Mouse (Mus musculus): ENCODE data around the gene Gas2l1. TPM values are rescaled to one million over a fixed set of nuclear protein-coding genes. Genes with fewer than 3 reads are reported as not detected.

Gene Gas2l1
- polyA plus RNA-seq, 1 experiment from 2014 or later: 22.8 TPM

GRCm38 (mm10) chr11:5052200-5052854 lies 12.8 kb downstream of the Gas2l1 start:
- H3K9ac ChIP-seq (ENCODE audit: low read depth, low read length): no peak overlapping the region
- H3K36me3 ChIP-seq (ENCODE audit: control insufficient read depth, insufficient read depth): no peaks in the 10 kb centered on the region
- H3K4me3 ChIP-seq (ENCODE audit: low read depth, low read length): no peak overlapping the region
- no peaks in the 10 kb centered on the region for H3K9me3 ChIP-seq (ENCODE audit: control insufficient read depth)
- TF ChIP-seq CTCF (IDR thresholded peaks at IDR 0.05; ENCODE audit: low read depth): no peak
- H3K4me2 ChIP-seq (replicated peaks; ENCODE audit: low read depth): no peak overlapping the region
- no peak overlapping the region for H3K27ac ChIP-seq (ENCODE audit: low read depth, low read length)
- WGBS: 68% methylated on average over 10 of the region's 10 CpGs
- H3K4me1 ChIP-seq (replicated peaks; ENCODE audit: control insufficient read depth, insufficient read depth, low read length): 0 out of 2 replicates have a peak, but pooled peaks cover 2% of the 10 kb centered on the region
- peaks cover 7% of the 10 kb centered on the region; the same call in 1 of the 2 replicates for H3K27me3 ChIP-seq (replicated peaks; ENCODE audit: control insufficient read depth, insufficient read depth, low read length)
- no peak for ATAC-seq

GRCm38 (mm10) chr11:5051629-5052028 lies 13.5 kb downstream of the Gas2l1 start:
- H3K4me1 ChIP-seq (replicated peaks; ENCODE audit: control insufficient read depth, insufficient read depth, low read length): 0 out of 2 replicates have a peak, but pooled peaks cover 2% of the 10 kb centered on the region
- no peaks in the 10 kb centered on the region for H3K36me3 ChIP-seq (ENCODE audit: control insufficient read depth, insufficient read depth)
- H3K27me3 ChIP-seq (replicated peaks; ENCODE audit: control insufficient read depth, insufficient read depth, low read length): 0 out of 2 replicates have a peak, but pooled peaks cover under 1% of the 10 kb centered on the region
- H3K9ac ChIP-seq (ENCODE audit: low read depth, low read length): no peak overlapping the region
- H3K4me2 ChIP-seq (replicated peaks; ENCODE audit: low read depth): no peak overlapping the region
- H3K27ac ChIP-seq (ENCODE audit: low read depth, low read length): no peak overlapping the region
- WGBS: 87% methylated on average over 10 of the region's 10 CpGs
- no peak for ATAC-seq
- TF ChIP-seq CTCF (IDR thresholded peaks at IDR 0.05; ENCODE audit: low read depth): no peak
- H3K9me3 ChIP-seq (ENCODE audit: control insufficient read depth): no peaks in the 10 kb centered on the region
- no peak overlapping the region for H3K4me3 ChIP-seq (ENCODE audit: low read depth, low read length)

- H3K4me1 ChIP-seq (replicated peaks; ENCODE audit: control insufficient read depth, insufficient read depth, low read length): no peaks in the 10 kb centered on the region
- no peaks in the 10 kb centered on the region for H3K9me3 ChIP-seq (ENCODE audit: control insufficient read depth)
- H3K4me3 ChIP-seq (ENCODE audit: low read depth, low read length): no peak overlapping the region
- H3K27ac ChIP-seq (ENCODE audit: low read depth, low read length): no peak overlapping the region
- no peak overlapping the region for H3K9ac ChIP-seq (ENCODE audit: low read depth, low read length)
- no peak for ATAC-seq
- peaks cover 20% of the 10 kb centered on the region for H3K36me3 ChIP-seq (ENCODE audit: control insufficient read depth, insufficient read depth)
- no peaks in the 10 kb centered on the region for H3K27me3 ChIP-seq (replicated peaks; ENCODE audit: control insufficient read depth, insufficient read depth, low read length)
- no peak overlapping the region for H3K4me2 ChIP-seq (replicated peaks; ENCODE audit: low read depth)
- WGBS: 44% methylated on average over 12 of the region's 12 CpGs
- no peak for TF ChIP-seq CTCF (IDR thresholded peaks at IDR 0.05; ENCODE audit: low read depth)
These were observed 18.7 kb downstream of the Gas2l1 start for GRCm38 (mm10) chr11:5046321-5046926.

GRCm38 (mm10) chr11:5042645-5043381 lies 22.3 kb downstream of the Gas2l1 start:
- ATAC-seq: no peak
- 84% methylated on average over 8 of the region's 8 CpGs for WGBS

GRCm38 (mm10) chr11:5041144-5041780 lies 23.9 kb downstream of the Gas2l1 start:
- 73% methylated on average over 18 of the region's 18 CpGs for WGBS
- H3K27me3 ChIP-seq (replicated peaks; ENCODE audit: control insufficient read depth, insufficient read depth, low read length): no peaks in the 10 kb centered on the region
- no peak overlapping the region for H3K27ac ChIP-seq (ENCODE audit: low read depth, low read length)
- H3K4me3 ChIP-seq (ENCODE audit: low read depth, low read length): no peak overlapping the region
- H3K4me2 ChIP-seq (replicated peaks; ENCODE audit: low read depth): no peak overlapping the region
- ATAC-seq: no peak
- H3K9ac ChIP-seq (ENCODE audit: low read depth, low read length): no peak overlapping the region
- H3K4me1 ChIP-seq (replicated peaks; ENCODE audit: control insufficient read depth, insufficient read depth, low read length): no peaks in the 10 kb centered on the region
- peaks cover 72% of the 10 kb centered on the region for H3K36me3 ChIP-seq (ENCODE audit: control insufficient read depth, insufficient read depth)
- H3K9me3 ChIP-seq (ENCODE audit: control insufficient read depth): no peaks in the 10 kb centered on the region
- no peak for TF ChIP-seq CTCF (IDR thresholded peaks at IDR 0.05; ENCODE audit: low read depth)

More at GRCm38 (mm10) chr11:5042645-5043381, 22.3 kb downstream of the Gas2l1 start:
- Histone ChIP-seq H3K4me2 (replicated peaks; ENCODE audit: low read depth) (no peak overlapping the region), H3K9me3 (ENCODE audit: control insufficient read depth) (no peaks in the 10 kb centered on the region), H3K27ac (ENCODE audit: low read depth, low read length) (no peak overlapping the region), H3K4me1 (replicated peaks; ENCODE audit: control insufficient read depth, insufficient read depth, low read length) (no peaks in the 10 kb centered on the region), H3K4me3 (ENCODE audit: low read depth, low read length) (no peak overlapping the region), H3K27me3 (replicated peaks; ENCODE audit: control insufficient read depth, insufficient read depth, low read length) (no peaks in the 10 kb centered on the region), H3K9ac (ENCODE audit: low read depth, low read length) (no peak overlapping the region), H3K36me3 (ENCODE audit: control insufficient read depth, insufficient read depth) (peaks cover 56% of the 10 kb centered on the region)
- no peak for TF ChIP-seq CTCF (IDR thresholded peaks at IDR 0.05; ENCODE audit: low read depth)

- TF ChIP-seq CTCF (IDR thresholded peaks at IDR 0.05; ENCODE audit: low read depth): no peak
- no peak overlapping the region for H3K4me3 ChIP-seq (ENCODE audit: low read depth, low read length)
- no peak overlapping the region for H3K27ac ChIP-seq (ENCODE audit: low read depth, low read length)
- 88% methylated on average over 5 of the region's 5 CpGs for WGBS
- no peaks in the 10 kb centered on the region for H3K27me3 ChIP-seq (replicated peaks; ENCODE audit: control insufficient read depth, insufficient read depth, low read length)
- no peaks in the 10 kb centered on the region for H3K9me3 ChIP-seq (ENCODE audit: control insufficient read depth)
- ATAC-seq: no peak
- no peaks in the 10 kb centered on the region for H3K4me1 ChIP-seq (replicated peaks; ENCODE audit: control insufficient read depth, insufficient read depth, low read length)
- peaks cover 79% of the 10 kb centered on the region for H3K36me3 ChIP-seq (ENCODE audit: control insufficient read depth, insufficient read depth)
- no peak overlapping the region for H3K4me2 ChIP-seq (replicated peaks; ENCODE audit: low read depth)
- H3K9ac ChIP-seq (ENCODE audit: low read depth, low read length): no peak overlapping the region
These were observed 24.5 kb downstream of the Gas2l1 start for GRCm38 (mm10) chr11:5040585-5040984.
